Mouse (Mus musculus): ENCODE measurements around the gene Pold4. TPM values are rescaled to one million over a fixed set of nuclear protein-coding genes. Genes with fewer than 3 reads are reported as not detected.

Pold4 gene
- polyA plus RNA-seq, 1 experiment = 112 TPM

GRCm38 (mm10) chr19:4206971-4207370, 24.7 kb upstream of the Pold4 start:
- TF ChIP-seq MYOD1 (IDR thresholded peaks at IDR 0.05; ENCODE audit: control insufficient read depth, insufficient read length, low read depth) (no peak), FOSL1 (IDR thresholded peaks at IDR 0.05; ENCODE audit: insufficient read depth, low read length, poor library complexity, severe bottlenecking) (no peak), MYOG (IDR thresholded peaks at IDR 0.05; ENCODE audit: control insufficient read depth, extremely low read depth, insufficient read length) (no peak), CTCF (IDR thresholded peaks at IDR 0.05; ENCODE audit: control insufficient read depth, insufficient read depth, insufficient read length) (peak; percentile 94), USF1 (IDR thresholded peaks at IDR 0.05; ENCODE audit: low read depth) (no peak)
- peaks cover under 1% of the 10 kb centered on the region for H3K79me2 ChIP-seq (ENCODE audit: control insufficient read depth, insufficient read depth)
- no peak overlapping the region for H3K4me3 ChIP-seq (ENCODE audit: insufficient read depth, poor library complexity, severe bottlenecking)

GRCm38 (mm10) chr19:4208563-4208962, 23.1 kb upstream of the Pold4 start:
- no peak for TF ChIP-seq CEBPB (IDR thresholded peaks at IDR 0.05; ENCODE audit: low read depth)
- TF ChIP-seq MAX (IDR thresholded peaks at IDR 0.05) = no peak
- TF ChIP-seq USF1 (IDR thresholded peaks at IDR 0.05; ENCODE audit: low read depth) = no peak
- TF ChIP-seq MYOG (IDR thresholded peaks at IDR 0.05; ENCODE audit: control insufficient read depth, extremely low read depth, insufficient read length) = no peak
- TF ChIP-seq CTCF (IDR thresholded peaks at IDR 0.05; ENCODE audit: control insufficient read depth, insufficient read depth, insufficient read length) = no peak
- no peak for TF ChIP-seq FOSL1 (IDR thresholded peaks at IDR 0.05; ENCODE audit: insufficient read depth, low read length, poor library complexity, severe bottlenecking)
- no peak for TF ChIP-seq MYOD1 (IDR thresholded peaks at IDR 0.05; ENCODE audit: control insufficient read depth, insufficient read length, low read depth)
- peaks cover 6% of the 10 kb centered on the region for H3K79me2 ChIP-seq (ENCODE audit: control insufficient read depth, insufficient read depth)
- no peak overlapping the region for H3ac ChIP-seq (ENCODE audit: control insufficient read depth, insufficient read length, low read depth)
- H3K27me3 ChIP-seq (ENCODE audit: control insufficient read depth, insufficient read depth, insufficient read length) = no peaks in the 10 kb centered on the region
- H3K79me3 ChIP-seq (ENCODE audit: low read depth) = no peaks in the 10 kb centered on the region
- no peak overlapping the region for H3K4me3 ChIP-seq (ENCODE audit: insufficient read depth, poor library complexity, severe bottlenecking)
- no peaks in the 10 kb centered on the region for H3K36me3 ChIP-seq (ENCODE audit: control insufficient read depth, insufficient read depth)

More at GRCm38 (mm10) chr19:4206971-4207370, 24.7 kb upstream of the Pold4 start:
- Histone ChIP-seq H3ac (ENCODE audit: control insufficient read depth, insufficient read length, low read depth) (no peak overlapping the region), H3K79me3 (ENCODE audit: low read depth) (no peaks in the 10 kb centered on the region), H3K27me3 (ENCODE audit: control insufficient read depth, insufficient read depth, insufficient read length) (no peaks in the 10 kb centered on the region), H3K36me3 (ENCODE audit: control insufficient read depth, insufficient read depth) (no peaks in the 10 kb centered on the region)

- Histone ChIP-seq H3K4me3 (ENCODE audit: insufficient read depth, poor library complexity, severe bottlenecking) (no peak overlapping the region), H3K36me3 (ENCODE audit: control insufficient read depth, insufficient read depth) (peaks cover 6% of the 10 kb centered on the region), H3K79me3 (ENCODE audit: low read depth) (peaks cover 17% of the 10 kb centered on the region), H3K79me2 (ENCODE audit: control insufficient read depth, insufficient read depth) (peaks cover 34% of the 10 kb centered on the region), H3ac (ENCODE audit: control insufficient read depth, insufficient read length, low read depth) (peak overlapping the region; percentile 48), H3K27me3 (ENCODE audit: control insufficient read depth, insufficient read depth, insufficient read length) (no peaks in the 10 kb centered on the region)
- TF ChIP-seq MYOG (IDR thresholded peaks at IDR 0.05; ENCODE audit: control insufficient read depth, extremely low read depth, insufficient read length) (no peak), FOSL1 (IDR thresholded peaks at IDR 0.05; ENCODE audit: insufficient read depth, low read length, poor library complexity, severe bottlenecking) (no peak), CTCF (IDR thresholded peaks at IDR 0.05; ENCODE audit: control insufficient read depth, insufficient read depth, insufficient read length) (no peak), CEBPB (IDR thresholded peaks at IDR 0.05; ENCODE audit: low read depth) (no peak), MAX (IDR thresholded peaks at IDR 0.05) (no peak), MYOD1 (IDR thresholded peaks at IDR 0.05; ENCODE audit: control insufficient read depth, insufficient read length, low read depth) (no peak), USF1 (IDR thresholded peaks at IDR 0.05; ENCODE audit: low read depth) (no peak)
These were observed 19.7 kb upstream of the Pold4 start for GRCm38 (mm10) chr19:4211891-4212588.

- Histone ChIP-seq H3K4me3 (ENCODE audit: insufficient read depth, poor library complexity, severe bottlenecking) (peak overlapping the region; percentile 84), H3K79me3 (ENCODE audit: low read depth) (peaks cover 30% of the 10 kb centered on the region), H3ac (ENCODE audit: control insufficient read depth, insufficient read length, low read depth) (peak overlapping the region; percentile 24), H3K27me3 (ENCODE audit: control insufficient read depth, insufficient read depth, insufficient read length) (no peaks in the 10 kb centered on the region), H3K79me2 (ENCODE audit: control insufficient read depth, insufficient read depth) (peaks cover 49% of the 10 kb centered on the region), H3K36me3 (ENCODE audit: control insufficient read depth, insufficient read depth) (peaks cover 14% of the 10 kb centered on the region)
- TF ChIP-seq MAX (IDR thresholded peaks at IDR 0.05) (peak; percentile 56), CEBPB (IDR thresholded peaks at IDR 0.05; ENCODE audit: low read depth) (peak; percentile 71), USF1 (IDR thresholded peaks at IDR 0.05; ENCODE audit: low read depth) (peak; percentile 12), MYOG (IDR thresholded peaks at IDR 0.05; ENCODE audit: control insufficient read depth, extremely low read depth, insufficient read length) (no peak), CTCF (IDR thresholded peaks at IDR 0.05; ENCODE audit: control insufficient read depth, insufficient read depth, insufficient read length) (no peak), FOSL1 (IDR thresholded peaks at IDR 0.05; ENCODE audit: insufficient read depth, low read length, poor library complexity, severe bottlenecking) (peak; percentile 12), MYOD1 (IDR thresholded peaks at IDR 0.05; ENCODE audit: control insufficient read depth, insufficient read length, low read depth) (peak; percentile 36)
These were observed 18.1 kb upstream of the Pold4 start for GRCm38 (mm10) chr19:4213524-4213974.

GRCm38 (mm10) chr19:4214071-4214770, 17.5 kb upstream of the Pold4 start, which contains the start of the genes Clcf1 and AC109138.7:
TSS of gene Clcf1 (plus strand) at chr19:4214238.
TSS of gene AC109138.7 (plus strand) at chr19:4214357.
- TF ChIP-seq MAX (IDR thresholded peaks at IDR 0.05) (no peak), USF1 (IDR thresholded peaks at IDR 0.05; ENCODE audit: low read depth) (no peak), MYOD1 (IDR thresholded peaks at IDR 0.05; ENCODE audit: control insufficient read depth, insufficient read length, low read depth) (no peak)
- H3K79me2 ChIP-seq (ENCODE audit: control insufficient read depth, insufficient read depth) = peaks cover 56% of the 10 kb centered on the region

More at GRCm38 (mm10) chr19:4214071-4214770, 17.5 kb upstream of the Pold4 start, which contains the start of the genes Clcf1 and AC109138.7:
- Histone ChIP-seq H3K27me3 (ENCODE audit: control insufficient read depth, insufficient read depth, insufficient read length) (no peaks in the 10 kb centered on the region), H3K36me3 (ENCODE audit: control insufficient read depth, insufficient read depth) (peaks cover 17% of the 10 kb centered on the region), H3K4me3 (ENCODE audit: insufficient read depth, poor library complexity, severe bottlenecking) (peak within 1 kb of the TSS; percentile 84), H3ac (ENCODE audit: control insufficient read depth, insufficient read length, low read depth) (peak within 1 kb of the TSS; percentile 100), H3K79me3 (ENCODE audit: low read depth) (peaks cover 37% of the 10 kb centered on the region)
